Mouse (Mus musculus): ENCODE measurements around the gene Olfr884.

Olfr884 gene

GRCm38 (mm10) chr9:38046255-38046654, at the start of gene Olfr884:
TSS of gene Olfr884 (plus strand) at chr9:38046555.
- DNase-seq, result no peak

GRCm38 (mm10) chr9:37998581-37999204, 47.7 kb upstream of the Olfr884 start:
- DNase-seq, result no peak

- DNase-seq, result no peak
Measured at GRCm38 (mm10) chr9:38000021-38000420, 46.3 kb upstream of the Olfr884 start.

GRCm38 (mm10) chr9:38025508-38025907, 20.8 kb upstream of the Olfr884 start, which contains the start of gene Olfr883:
TSS of gene Olfr883 (plus strand) at chr9:38025808.
- no peak for DNase-seq

GRCm38 (mm10) chr9:38061022-38061421, 14.7 kb downstream of the Olfr884 start, which contains the start of gene Olfr885:
TSS of gene Olfr885 (plus strand) at chr9:38061322.
- no peak for DNase-seq

GRCm38 (mm10) chr9:38083772-38084171, 37.4 kb downstream of the Olfr884 start, which contains the start of gene Olfr887:
TSS of gene Olfr887 (plus strand) at chr9:38084072.
- no peak for DNase-seq

All from thymus, postnatal 36 days (tissue).